Mouse (Mus musculus) testis, adult 2 months (tissue): Measurements from ENCODE around the gene Unc45a.

Experiments
- CTCF ChIP-seq: fragments of 200-500 bp; IDR thresholded peaks from 2 replicates; pipeline ENCODE4 v1.5.1; 2012; ENCODE audit warnings: low read depth, mild to moderate bottlenecking, inconsistent platforms, low read length, moderate library complexity; ENCODE audit not compliant: control insufficient read depth, insufficient read depth, insufficient replicate concordance
- POLR2A ChIP-seq: fragments of 200-500 bp; IDR thresholded peaks from 2 replicates; pipeline ENCODE4 v1.6.1; 2012; ENCODE audit warnings: low read depth, mild to moderate bottlenecking, inconsistent platforms, low read length, moderate library complexity; ENCODE audit not compliant: control insufficient read depth

DNA sequence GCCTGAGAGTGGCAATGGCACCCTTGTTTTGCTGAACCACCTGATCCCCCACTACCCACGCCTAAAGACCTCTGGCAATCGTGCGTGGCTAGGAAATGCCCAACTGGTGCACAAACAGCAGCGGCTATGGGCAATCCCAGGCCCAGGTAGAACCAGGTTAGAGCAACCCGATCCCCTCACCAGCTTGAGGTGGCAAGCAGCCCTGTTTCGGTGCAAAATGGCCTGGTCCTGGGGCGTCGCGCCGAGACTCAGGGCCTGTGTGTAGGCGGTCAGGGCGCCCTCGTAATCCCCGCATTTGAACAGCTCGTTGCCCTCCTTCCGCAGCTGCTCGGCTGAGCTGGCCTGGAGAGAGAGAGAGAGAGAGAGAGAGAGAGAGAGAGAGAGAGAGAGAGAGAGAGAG lies 1.4 kb downstream of the Unc45a start:
- TF ChIP-seq CTCF = no peak
- TF ChIP-seq POLR2A = no peak
